Mouse (Mus musculus): Measurements from ENCODE around the gene Map4k1. TPM values are rescaled to one million over a fixed set of nuclear protein-coding genes. Genes with fewer than 3 reads are reported as not detected.

The Map4k1 gene
- total RNA-seq, 2 experiments from 2014 or later, result 0.99 to 1.3 TPM

DNA sequence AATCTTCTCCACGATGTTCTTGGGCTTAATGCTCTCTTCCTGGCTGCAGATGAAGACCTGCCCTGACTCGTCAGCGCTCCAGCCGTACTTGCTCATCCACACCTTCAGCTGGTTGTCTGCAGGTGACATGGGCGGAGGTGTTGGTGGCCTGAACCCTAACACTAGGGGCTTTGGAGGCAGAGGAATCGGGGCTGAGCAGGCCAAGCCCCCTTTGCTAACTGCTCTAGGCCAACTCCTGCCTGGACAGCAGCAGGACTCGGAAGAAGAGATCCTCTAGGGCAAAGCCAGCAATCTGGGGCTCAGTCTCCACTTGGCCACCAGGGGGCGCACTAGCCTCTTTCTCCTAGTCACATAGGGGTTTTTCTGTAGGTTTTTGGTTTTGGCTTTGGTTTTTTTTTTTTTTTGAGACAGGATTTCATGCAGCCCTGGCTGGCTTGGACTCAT lies 9.3 kb upstream of the Map4k1 start:
- peak in 1 of 2 experiments; percentile 80 for DNase-seq (ENCODE audit: low spot score in 2 of 2)

DNA sequence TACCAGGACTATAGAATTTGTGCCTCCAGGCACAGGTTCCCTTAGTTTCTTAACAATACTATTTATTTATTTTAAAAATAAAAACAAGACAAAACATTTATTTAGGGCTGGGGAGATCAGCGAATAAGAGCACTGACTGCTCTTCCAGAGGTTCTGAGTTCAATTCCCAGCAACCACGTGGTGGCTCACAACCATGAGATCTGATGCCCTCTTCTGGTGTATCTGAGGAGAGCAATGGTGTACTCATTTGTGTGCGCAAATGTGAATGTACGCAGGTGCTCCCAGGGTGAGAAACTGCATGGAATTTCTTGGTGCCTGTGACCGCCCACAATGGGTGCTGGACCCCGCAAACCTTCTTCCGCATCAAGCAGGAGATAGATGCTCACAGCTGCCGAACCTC lies 8.8 kb upstream of the Map4k1 start:
- DNase-seq (ENCODE audit: low spot score in 2 of 2), result no peak

- DNase-seq (ENCODE audit: low spot score in 2 of 2), result no peak
Observed at GRCm38 (mm10) chr7:28977556-28977955, 4.3 kb upstream of the Map4k1 start.

DNA sequence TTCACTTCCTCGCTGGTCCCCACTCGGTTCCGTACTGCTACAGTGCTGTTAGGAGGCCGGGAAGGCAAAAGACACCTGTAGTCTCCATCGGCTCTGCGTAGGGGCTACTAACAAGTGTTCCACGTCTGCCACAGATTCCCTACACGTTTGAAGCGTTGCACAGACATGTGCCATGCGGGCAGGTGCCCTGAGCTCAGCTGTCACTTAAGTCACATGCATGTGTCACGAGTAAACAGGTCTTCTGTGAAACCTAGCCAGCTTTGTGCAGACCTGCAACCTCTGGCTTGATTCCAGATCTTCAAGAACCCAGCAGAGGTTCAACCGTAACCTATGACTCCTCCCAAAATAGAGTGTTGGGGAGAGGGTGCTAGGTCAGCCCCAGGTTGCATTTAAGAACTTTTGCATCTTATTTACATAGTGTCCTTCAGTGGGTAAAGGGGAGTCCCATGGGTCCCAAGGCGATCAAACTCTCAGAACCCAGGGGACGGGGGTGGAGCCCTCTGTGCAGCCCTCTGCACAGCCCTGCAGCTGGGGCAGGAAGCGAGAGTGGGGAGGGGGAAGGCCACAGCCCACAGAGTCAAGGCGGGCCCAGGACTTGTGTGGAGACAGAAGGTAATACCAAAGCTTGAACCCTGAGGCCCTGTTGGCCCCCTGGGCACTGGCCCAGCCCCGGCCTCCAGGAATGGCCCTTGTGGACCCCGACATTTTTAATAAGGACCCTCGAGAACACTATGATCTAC lies 594 bp downstream of the Map4k1 start:
- DNase-seq (ENCODE audit: low spot score in 2 of 2), result no peak

- no peak for DNase-seq (ENCODE audit: low spot score in 2 of 2)
Observed at GRCm38 (mm10) chr7:28983141-28983564, 1.3 kb downstream of the Map4k1 start.

GRCm38 (mm10) chr7:28983849-28984248 lies 2.0 kb downstream of the Map4k1 start:
- DNase-seq (ENCODE audit: low spot score in 2 of 2), result no peak

DNA sequence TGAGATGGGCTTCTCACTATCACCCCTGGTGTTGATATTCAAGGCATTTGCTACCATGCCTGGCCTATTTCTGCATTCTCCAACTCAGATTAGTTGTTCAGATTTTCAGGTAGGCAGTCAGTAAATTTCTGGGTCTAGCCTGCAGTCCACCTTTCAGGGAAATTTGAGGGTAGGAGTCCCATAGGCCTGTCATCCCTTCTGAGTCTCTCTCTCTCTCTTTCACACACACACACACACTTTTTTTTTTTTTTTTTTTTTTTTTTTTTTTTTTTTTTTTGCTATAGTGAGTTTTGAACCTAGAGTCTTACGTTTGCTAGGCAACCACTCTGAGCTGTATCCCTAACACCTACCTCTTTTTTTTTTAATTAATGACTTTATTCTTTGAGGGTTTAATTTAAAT lies 2.6 kb downstream of the Map4k1 start:
- no peak for DNase-seq (ENCODE audit: low spot score in 2 of 2)

- DNase-seq (ENCODE audit: low spot score in 2 of 2), result no peak
Observed at GRCm38 (mm10) chr7:28985207-28985606, 3.4 kb downstream of the Map4k1 start.

DNA sequence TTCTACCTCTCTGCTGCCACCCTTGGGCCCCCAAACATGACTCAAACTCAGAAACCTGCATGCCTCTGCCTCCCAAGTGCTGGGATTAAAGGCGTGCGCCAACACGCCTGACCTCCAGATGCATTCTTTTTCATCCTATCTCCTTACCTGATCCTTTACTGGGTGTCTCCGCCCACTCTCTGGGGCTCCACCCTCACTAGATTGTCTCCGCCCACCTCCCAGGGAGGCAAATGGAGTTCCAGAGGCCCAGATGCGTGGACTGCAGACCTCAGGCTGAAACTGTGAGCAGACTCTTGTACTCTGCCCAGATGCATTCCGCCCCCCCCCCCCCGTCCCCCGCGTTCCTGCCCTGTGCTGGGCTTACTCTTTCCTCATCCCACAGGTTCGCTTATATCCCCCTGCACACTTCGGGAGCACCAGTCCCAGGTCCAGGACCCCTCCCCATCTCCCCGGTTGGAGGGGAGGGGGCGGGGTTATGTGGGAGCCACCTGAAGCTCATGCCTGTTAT lies 9.0 kb downstream of the Map4k1 start:
- no peak for DNase-seq (ENCODE audit: low spot score in 2 of 2)

DNA sequence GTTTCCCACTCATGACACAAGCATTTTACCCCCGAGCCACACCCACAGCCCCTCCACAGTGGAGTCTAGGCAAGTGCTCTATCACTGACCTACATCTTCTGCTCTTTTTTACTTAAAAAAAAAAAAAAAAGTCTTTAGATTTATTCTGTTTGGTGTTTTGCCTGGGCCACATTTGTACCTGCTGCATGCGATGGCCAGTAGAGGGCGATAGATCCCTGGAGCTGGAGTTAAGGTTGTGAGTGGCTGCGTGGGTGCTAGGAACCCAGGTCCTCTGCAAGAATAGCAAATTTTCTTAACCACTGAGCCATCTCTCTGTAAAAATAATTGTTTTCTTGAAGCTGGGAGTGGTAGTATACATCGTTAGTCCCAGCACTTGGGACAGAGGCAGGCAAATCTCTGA lies 9.8 kb downstream of the Map4k1 start:
- DNase-seq (ENCODE audit: low spot score in 2 of 2), result no peak

- DNase-seq (ENCODE audit: low spot score in 2 of 2), result no peak
Observed at GRCm38 (mm10) chr7:28992997-28993396, 11.1 kb downstream of the Map4k1 start.

DNA sequence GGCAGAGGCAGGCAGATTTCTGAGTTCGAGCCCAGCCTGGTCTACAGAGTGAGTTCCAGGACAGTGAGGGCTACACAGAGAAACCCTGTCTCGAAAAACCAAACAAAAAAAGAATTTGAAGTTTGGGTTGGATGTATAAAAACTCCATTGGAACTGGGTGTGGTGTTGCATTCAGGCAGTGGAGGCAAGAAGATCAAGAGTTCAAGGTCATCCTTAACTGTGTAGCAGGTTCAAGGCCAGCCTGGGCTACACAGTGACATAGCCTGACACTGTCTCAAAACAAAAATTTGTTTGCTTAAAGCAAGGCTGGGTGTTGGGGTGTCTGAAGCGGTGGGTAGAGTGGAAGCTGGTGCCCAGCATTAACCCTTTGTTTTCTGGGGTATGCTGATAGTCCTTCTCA lies 11.6 kb downstream of the Map4k1 start:
- no peak for DNase-seq (ENCODE audit: low spot score in 2 of 2)

DNA sequence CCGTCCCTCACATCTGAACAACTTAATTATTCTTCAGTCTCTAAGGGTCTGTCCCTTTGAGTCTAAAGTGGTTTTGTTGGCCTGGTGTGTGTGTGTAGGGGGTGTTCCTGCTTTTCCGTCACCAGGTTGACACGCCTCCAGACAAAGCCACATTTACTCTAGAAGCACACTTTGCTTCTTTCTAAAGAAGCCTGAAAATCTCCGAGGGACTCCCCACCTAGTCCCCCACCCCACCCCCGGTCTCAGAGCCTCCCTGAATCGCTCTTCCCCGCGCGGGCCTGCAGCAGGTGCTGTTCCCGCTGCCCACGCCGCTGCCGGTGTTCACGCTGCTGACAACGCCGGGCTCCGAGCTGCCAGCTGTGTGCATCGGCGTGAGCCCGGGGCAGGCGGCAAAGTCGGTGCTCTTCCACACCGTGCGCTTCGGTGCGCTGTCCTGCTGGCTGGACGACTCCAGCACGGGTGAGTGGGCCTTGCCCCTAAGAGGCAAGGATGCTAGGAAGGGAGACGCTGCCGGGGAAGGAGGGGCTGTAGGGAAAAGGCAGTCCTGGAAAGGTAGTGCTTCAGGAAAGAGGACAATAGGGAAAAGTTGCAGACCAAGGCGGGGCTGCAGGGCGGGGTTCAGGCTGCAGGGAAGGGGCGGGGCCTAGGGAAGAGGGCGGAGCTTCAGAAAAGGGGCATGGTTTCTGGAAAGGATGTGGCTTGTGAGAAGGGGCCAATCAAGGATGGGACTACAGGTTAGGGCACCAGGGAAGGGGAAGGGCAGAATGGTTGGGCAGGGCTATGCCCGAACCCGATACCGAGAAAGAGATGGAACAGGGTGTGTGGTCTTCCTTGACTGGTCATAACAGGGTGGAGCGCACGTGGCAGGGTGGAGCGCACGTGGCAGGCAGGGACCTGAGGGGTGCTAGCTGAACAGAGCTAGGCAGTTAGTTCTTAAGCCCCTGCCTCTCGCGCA lies 19.1 kb downstream of the Map4k1 start:
- DNase-seq (ENCODE audit: low spot score in 2 of 2), result peak in 1 of 2 experiments; percentile 11

DNA sequence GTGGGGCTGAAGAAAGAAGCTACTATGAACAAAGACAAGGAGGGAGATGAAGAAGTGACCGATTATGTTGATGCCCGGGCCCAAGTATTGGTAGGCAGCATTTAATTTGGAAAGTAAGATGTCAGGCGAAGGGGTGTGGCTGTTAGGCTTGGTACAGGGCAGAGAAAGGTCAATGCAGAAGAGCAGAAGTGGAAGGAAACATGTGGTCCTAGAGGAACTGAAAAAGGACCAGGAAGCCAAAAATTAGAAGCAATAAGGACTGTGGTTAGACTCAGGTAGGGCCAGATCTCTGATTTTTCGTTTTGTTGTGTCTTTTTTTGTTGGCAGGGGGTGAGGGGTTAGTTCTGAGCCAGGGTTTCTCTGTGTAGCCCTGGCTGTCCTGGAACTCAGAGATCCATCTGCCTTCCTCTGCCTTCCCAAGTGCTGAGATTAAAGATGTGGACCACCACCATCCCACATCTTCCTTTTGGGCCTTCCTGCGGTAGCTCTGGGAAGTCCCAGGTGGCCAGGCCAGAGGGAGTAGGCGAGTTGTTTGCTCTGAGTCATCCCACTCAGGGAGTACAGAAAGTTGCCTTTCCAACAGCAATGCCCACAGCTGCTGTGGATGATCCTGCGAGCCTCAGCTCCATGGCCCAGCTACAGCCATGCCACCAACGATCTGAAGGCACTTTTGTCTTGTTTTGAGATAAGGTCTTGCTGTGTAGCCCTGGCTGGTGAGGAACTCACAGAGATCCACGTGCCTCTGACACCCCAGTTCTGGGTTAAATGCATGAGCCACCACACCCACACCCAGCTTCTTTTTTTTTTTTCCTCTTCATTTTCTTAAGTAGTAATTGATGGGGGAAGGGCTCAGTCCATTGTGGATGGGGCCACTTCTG lies 25.6 kb downstream of the Map4k1 start:
- no peak for DNase-seq (ENCODE audit: low spot score in 2 of 2)

DNA sequence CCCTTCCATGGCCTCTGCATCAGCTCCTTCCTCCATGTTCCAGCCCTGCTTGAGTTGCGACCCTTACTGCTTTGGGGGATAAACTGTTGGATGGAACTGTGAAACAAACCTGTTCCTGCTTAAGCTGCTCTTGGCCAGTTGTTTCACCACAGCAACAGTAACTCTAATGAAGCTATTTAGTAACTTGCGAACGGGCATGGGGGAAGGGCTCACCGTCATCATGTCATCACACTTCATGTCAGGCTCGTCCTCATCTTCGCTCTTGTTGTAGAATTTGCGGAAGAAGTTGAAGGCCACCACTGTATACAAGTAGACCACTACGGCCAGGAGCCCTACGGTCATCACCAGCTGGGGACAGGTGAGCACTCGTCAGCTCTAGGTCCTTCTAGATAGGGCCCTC lies 26.3 kb downstream of the Map4k1 start:
- DNase-seq (ENCODE audit: low spot score in 2 of 2), result no peak

- no peak for DNase-seq (ENCODE audit: low spot score in 2 of 2)
Observed at GRCm38 (mm10) chr7:29008714-29009113, 26.9 kb downstream of the Map4k1 start.

GRCm38 (mm10) chr7:29014984-29015383 lies 33.1 kb downstream of the Map4k1 start:
- DNase-seq (ENCODE audit: low spot score in 2 of 2), result no peak

- no peak for DNase-seq (ENCODE audit: low spot score in 2 of 2)
Observed at GRCm38 (mm10) chr7:29016440-29016839, 34.6 kb downstream of the Map4k1 start.

DNA sequence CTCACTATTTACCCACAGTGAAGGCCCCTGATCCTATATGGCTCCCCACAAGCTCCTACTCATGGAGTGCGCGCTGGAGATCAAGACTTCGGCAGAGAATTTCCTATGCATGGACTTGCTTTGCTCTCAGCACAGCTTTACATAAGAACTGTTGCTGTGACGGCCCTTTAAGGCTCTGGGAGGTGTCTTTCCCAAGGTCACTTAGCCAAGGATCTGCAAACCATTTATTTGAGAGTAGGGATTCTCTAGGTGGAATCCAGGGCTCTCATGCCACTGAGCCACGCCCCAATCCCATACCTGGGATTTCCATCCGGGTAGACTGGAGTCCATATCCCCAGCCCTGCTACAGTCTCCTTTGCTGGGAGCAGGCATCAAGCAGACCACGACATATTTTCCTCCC lies 35.4 kb downstream of the Map4k1 start:
- DNase-seq (ENCODE audit: low spot score in 2 of 2), result no peak

- DNase-seq (ENCODE audit: low spot score in 2 of 2), result no peak
Observed at GRCm38 (mm10) chr7:29019447-29020220, 37.8 kb downstream of the Map4k1 start.
